Mouse (Mus musculus): ENCODE results near the gene Coasy. TPM values are rescaled to one million over a fixed set of nuclear protein-coding genes. Genes with fewer than 3 reads are reported as not detected.

Coasy gene
- 0.59 TPM for polyA plus RNA-seq (2014; fragmentation: Illumina TruSeq; extraction: RNeasy Lipid Tissue Mini Kit (QIAGEN cat#74804); ENCODE audit: low replicate concordance)

GRCm38 (mm10) chr11:101082208-101083082 is at the start of gene Coasy:
Coasy (plus strand) TSS chr11:101082565.

GRCm38 (mm10) chr11:101069391-101070188 is 12.8 kb upstream of the Coasy start, which contains the start of gene Naglu:
Naglu (plus strand) TSS chr11:101070012.

DNA sequence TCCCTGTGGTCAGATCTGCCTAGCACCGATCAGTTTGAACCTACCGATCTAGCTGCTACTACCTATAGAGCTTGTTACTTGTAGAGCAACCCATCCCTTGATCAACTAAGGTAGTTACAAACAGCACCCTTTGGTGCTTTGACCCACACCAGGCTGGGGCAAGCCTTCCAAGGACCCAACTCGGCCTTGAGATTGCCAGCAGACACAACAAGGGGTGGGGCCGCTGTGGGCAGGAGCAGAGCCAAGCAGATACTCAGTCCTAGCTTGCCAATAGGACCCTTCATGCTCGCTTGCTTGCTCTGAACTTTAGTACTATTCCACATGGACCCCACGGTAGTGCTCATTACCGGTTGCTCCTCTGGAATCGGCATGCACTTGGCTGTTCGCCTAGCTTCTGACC is 4.2 kb upstream of the Coasy start, which contains the start of gene Hsd17b1:
Gene Hsd17b1 (plus strand): TSS at position 291 of the 400 bp plus-strand sequence.

DNA sequence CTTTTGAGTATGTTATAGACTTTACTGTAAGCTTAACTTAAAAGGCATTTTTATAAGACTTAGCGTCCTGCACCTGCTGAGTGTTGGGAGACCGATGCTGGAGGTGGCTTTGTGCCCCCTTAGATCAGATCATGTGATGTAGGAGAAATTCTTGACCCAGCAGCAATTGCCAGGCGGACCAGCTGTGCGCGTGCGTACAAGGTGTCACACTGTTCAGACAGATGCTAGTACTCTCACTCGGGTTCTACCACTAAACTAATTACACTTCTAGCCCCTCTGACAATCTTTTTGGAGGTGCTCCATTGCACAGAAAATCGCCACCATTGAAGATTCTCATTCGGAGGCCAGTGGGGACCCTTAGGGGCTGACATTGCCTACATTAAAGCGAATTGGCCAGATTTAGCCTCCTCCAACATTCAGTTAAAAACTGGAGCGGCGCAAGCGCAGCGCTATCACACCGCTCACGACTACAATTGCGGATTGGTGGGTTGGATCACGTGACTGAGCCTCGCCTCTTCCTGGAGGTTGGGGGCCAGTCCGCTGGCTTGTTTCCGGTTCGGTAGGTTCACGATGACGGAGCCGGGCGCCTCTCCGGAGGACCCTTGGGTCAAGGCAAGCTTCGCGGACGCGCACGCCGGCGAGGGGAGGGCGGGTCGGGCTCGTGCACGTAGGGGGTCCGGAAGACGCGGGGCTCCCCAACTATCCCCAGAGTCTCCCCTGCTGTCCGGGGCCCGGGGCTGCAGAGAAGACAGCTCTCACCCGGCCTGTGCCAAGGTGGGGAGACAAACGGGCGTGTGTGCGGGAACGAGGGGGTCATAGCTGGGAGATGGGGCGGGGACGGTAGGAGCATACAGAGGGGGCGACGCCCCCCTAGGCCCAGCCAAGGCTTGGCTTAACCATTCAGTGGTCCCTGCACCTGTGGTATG is 4.7 kb downstream of the Coasy start, which contains the start of gene Mlx:
Gene Mlx (plus strand): TSS at position 522 of the 926 bp plus-strand sequence.

DNA sequence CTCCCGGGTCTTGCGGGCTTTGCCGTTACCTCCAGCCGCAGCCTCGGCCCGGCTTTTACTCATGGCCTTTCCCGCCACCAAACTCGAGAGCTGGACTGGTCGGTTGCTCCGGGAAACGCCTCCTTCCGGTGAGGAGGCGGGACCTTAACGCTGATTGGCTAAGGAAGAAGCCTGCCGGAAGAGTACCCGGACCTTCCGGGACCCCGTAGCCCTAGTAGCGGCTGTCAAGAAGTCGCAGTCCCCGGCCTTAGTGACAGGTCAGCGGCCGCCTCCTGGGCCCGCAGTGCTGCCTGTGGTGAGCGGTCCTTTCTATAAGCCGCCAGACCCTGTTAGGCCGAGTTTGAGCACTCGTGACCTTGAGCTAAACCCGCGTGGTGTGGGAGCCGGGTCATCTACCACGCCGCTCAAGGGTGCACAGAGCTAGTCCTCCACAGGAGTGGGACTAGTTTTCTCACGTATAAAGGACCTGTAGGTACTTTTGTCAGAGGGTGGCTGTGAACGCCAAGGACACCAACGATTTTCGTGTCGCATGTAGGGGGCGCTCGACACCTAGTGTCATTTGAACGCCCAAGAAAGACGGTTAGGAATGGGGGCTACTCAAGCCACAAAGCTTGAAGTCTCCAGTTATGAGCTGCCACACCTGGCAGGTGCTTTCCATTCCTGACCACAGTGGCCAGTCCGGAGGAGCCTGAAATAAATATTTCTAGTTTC is 13.1 kb downstream of the Coasy start, which contains the start of gene Psmc3ip:
Gene Psmc3ip (minus strand): TSS at position 123 of the 711 bp plus-strand sequence.

GRCm38 (mm10) chr11:101119761-101120544 is 37.6 kb downstream of the Coasy start, which contains the start of the genes Retreg3 and Tubg1:
Retreg3 (minus strand) TSS chr11:101119893.
Tubg1 (plus strand) TSS chr11:101119938.

Other genes with a start within 250 kb of the Coasy start
- 2.1 TPM for gene Stat5b, start 231.8 kb upstream of the Coasy start, polyA plus RNA-seq (2014; fragmentation: Illumina TruSeq; extraction: RNeasy Lipid Tissue Mini Kit (QIAGEN cat#74804); ENCODE audit: low replicate concordance)
- 1.2 TPM for gene Stat5a, start 223.2 kb upstream of the Coasy start, polyA plus RNA-seq (2014; fragmentation: Illumina TruSeq; extraction: RNeasy Lipid Tissue Mini Kit (QIAGEN cat#74804); ENCODE audit: low replicate concordance)
- 18.7 TPM for gene Stat3, start 143.0 kb upstream of the Coasy start, polyA plus RNA-seq (2014; fragmentation: Illumina TruSeq; extraction: RNeasy Lipid Tissue Mini Kit (QIAGEN cat#74804); ENCODE audit: low replicate concordance)
- gene Cavin1, start 111.7 kb upstream of the Coasy start, polyA plus RNA-seq (2014; fragmentation: Illumina TruSeq; extraction: RNeasy Lipid Tissue Mini Kit (QIAGEN cat#74804); ENCODE audit: low replicate concordance): 15.7 TPM
- 68.7 TPM for gene Atp6v0a1, start 73.1 kb upstream of the Coasy start, polyA plus RNA-seq (2014; fragmentation: Illumina TruSeq; extraction: RNeasy Lipid Tissue Mini Kit (QIAGEN cat#74804); ENCODE audit: low replicate concordance)
- gene Naglu, start 12.6 kb upstream of the Coasy start, polyA plus RNA-seq (2014; fragmentation: Illumina TruSeq; extraction: RNeasy Lipid Tissue Mini Kit (QIAGEN cat#74804); ENCODE audit: low replicate concordance): not detected
- not detected for gene Hsd17b1, start 4.2 kb upstream of the Coasy start, polyA plus RNA-seq (2014; fragmentation: Illumina TruSeq; extraction: RNeasy Lipid Tissue Mini Kit (QIAGEN cat#74804); ENCODE audit: low replicate concordance)
- gene Mlx, start 4.7 kb downstream of the Coasy start, polyA plus RNA-seq (2014; fragmentation: Illumina TruSeq; extraction: RNeasy Lipid Tissue Mini Kit (QIAGEN cat#74804); ENCODE audit: low replicate concordance): 98.3 TPM
- 0.52 TPM for gene Psmc3ip, start 12.9 kb downstream of the Coasy start, polyA plus RNA-seq (2014; fragmentation: Illumina TruSeq; extraction: RNeasy Lipid Tissue Mini Kit (QIAGEN cat#74804); ENCODE audit: low replicate concordance)
- 33.3 TPM for gene Retreg3, start 37.3 kb downstream of the Coasy start, polyA plus RNA-seq (2014; fragmentation: Illumina TruSeq; extraction: RNeasy Lipid Tissue Mini Kit (QIAGEN cat#74804); ENCODE audit: low replicate concordance)
- gene Tubg1, start 37.4 kb downstream of the Coasy start, polyA plus RNA-seq (2014; fragmentation: Illumina TruSeq; extraction: RNeasy Lipid Tissue Mini Kit (QIAGEN cat#74804); ENCODE audit: low replicate concordance): 0.82 TPM
- gene Tubg2, start 73.3 kb downstream of the Coasy start, polyA plus RNA-seq (2014; fragmentation: Illumina TruSeq; extraction: RNeasy Lipid Tissue Mini Kit (QIAGEN cat#74804); ENCODE audit: low replicate concordance): not detected
- 0.22 TPM for gene Cntnap1, start 88.0 kb downstream of the Coasy start, polyA plus RNA-seq (2014; fragmentation: Illumina TruSeq; extraction: RNeasy Lipid Tissue Mini Kit (QIAGEN cat#74804); ENCODE audit: low replicate concordance)
- gene Plekhh3, start 88.8 kb downstream of the Coasy start, polyA plus RNA-seq (2014; fragmentation: Illumina TruSeq; extraction: RNeasy Lipid Tissue Mini Kit (QIAGEN cat#74804); ENCODE audit: low replicate concordance): 0.52 TPM
- gene Ccr10, start 92.9 kb downstream of the Coasy start, polyA plus RNA-seq (2014; fragmentation: Illumina TruSeq; extraction: RNeasy Lipid Tissue Mini Kit (QIAGEN cat#74804); ENCODE audit: low replicate concordance): not detected
- 22.1 TPM for gene Ezh1, start 143.9 kb downstream of the Coasy start, polyA plus RNA-seq (2014; fragmentation: Illumina TruSeq; extraction: RNeasy Lipid Tissue Mini Kit (QIAGEN cat#74804); ENCODE audit: low replicate concordance)
- gene Ramp2, start 163.5 kb downstream of the Coasy start, polyA plus RNA-seq (2014; fragmentation: Illumina TruSeq; extraction: RNeasy Lipid Tissue Mini Kit (QIAGEN cat#74804); ENCODE audit: low replicate concordance): 1.6 TPM
- 73.6 TPM for gene Vps25, start 171.1 kb downstream of the Coasy start, polyA plus RNA-seq (2014; fragmentation: Illumina TruSeq; extraction: RNeasy Lipid Tissue Mini Kit (QIAGEN cat#74804); ENCODE audit: low replicate concordance)
- gene Wnk4, start 178.0 kb downstream of the Coasy start, polyA plus RNA-seq (2014; fragmentation: Illumina TruSeq; extraction: RNeasy Lipid Tissue Mini Kit (QIAGEN cat#74804); ENCODE audit: low replicate concordance): not detected
- gene Cntd1, start 196.4 kb downstream of the Coasy start, polyA plus RNA-seq (2014; fragmentation: Illumina TruSeq; extraction: RNeasy Lipid Tissue Mini Kit (QIAGEN cat#74804); ENCODE audit: low replicate concordance): 2.6 TPM
- gene Coa3, start 196.5 kb downstream of the Coasy start, polyA plus RNA-seq (2014; fragmentation: Illumina TruSeq; extraction: RNeasy Lipid Tissue Mini Kit (QIAGEN cat#74804); ENCODE audit: low replicate concordance): 4.3 TPM
- gene Becn1, start 219.7 kb downstream of the Coasy start, polyA plus RNA-seq (2014; fragmentation: Illumina TruSeq; extraction: RNeasy Lipid Tissue Mini Kit (QIAGEN cat#74804); ENCODE audit: low replicate concordance): 158 TPM
- gene Psme3, start 233.6 kb downstream of the Coasy start, polyA plus RNA-seq (2014; fragmentation: Illumina TruSeq; extraction: RNeasy Lipid Tissue Mini Kit (QIAGEN cat#74804); ENCODE audit: low replicate concordance): 194 TPM
- gene Aoc2, start 242.5 kb downstream of the Coasy start, polyA plus RNA-seq (2014; fragmentation: Illumina TruSeq; extraction: RNeasy Lipid Tissue Mini Kit (QIAGEN cat#74804); ENCODE audit: low replicate concordance): 0.59 TPM
- 8.7 TPM for gene Aoc3, start 248.0 kb downstream of the Coasy start, polyA plus RNA-seq (2014; fragmentation: Illumina TruSeq; extraction: RNeasy Lipid Tissue Mini Kit (QIAGEN cat#74804); ENCODE audit: low replicate concordance)

Measured in small intestine, adult 10 weeks (tissue).